Mouse (Mus musculus) liver, postnatal 0 days (tissue): ENCODE results near the gene Syn2.

Source experiments
- CTCF ChIP-seq: sonication (generic); IDR thresholded peaks from 2 replicates; pipeline ENCODE4 v1.5.1; 2016; ENCODE audit warnings: antibody characterized with exemption, low read depth
- EP300 ChIP-seq: IDR thresholded peaks from 2 replicates; pipeline ENCODE4 v1.6.1; 2016; ENCODE audit warnings: antibody characterized with exemption, low read depth, mild to moderate bottlenecking

DNA sequence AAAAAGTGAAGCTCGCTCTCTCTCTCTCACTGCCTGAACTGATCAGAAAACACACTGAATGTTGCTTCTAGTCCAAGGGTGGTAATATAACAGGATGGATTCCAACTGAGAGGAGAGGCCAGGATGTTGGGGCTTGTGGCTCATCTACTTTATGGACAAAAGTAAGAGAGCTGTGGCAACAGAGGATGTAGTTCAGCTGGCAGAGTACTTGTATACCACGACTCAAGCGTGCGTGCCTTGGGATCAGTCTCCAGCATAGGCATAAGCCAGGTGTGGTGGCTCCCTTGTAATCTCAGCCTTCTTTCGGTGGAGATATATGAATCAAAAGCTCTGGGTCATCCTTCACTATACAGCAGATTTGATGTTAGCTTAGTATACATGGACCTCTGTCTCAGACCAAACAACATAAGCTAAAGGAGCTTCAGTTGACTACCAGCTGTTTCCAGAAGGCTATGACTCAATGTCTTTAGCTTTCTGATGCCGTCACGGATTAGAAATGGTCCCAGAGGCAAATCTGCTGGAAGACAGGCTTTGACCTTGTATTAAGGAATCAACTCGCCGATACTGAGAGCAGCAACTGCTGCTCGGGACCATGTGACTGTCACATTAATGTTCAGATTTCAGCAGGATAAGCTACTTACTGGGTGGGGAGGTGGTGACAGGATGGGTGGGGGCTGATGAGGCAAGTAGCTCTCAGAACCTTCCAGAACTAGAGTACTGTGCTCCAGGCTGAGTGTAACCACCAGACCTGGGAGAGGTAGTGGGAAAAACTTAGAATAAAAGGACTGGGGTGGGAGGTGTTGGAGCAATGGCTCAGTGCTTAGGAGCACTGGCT, 134.1 kb downstream of the Syn2 start:
- no peak for TF ChIP-seq CTCF
- TF ChIP-seq EP300: no peak
